12 mouse cellular contexts compared by ENCODE assay signal in the genomic region with DNA sequence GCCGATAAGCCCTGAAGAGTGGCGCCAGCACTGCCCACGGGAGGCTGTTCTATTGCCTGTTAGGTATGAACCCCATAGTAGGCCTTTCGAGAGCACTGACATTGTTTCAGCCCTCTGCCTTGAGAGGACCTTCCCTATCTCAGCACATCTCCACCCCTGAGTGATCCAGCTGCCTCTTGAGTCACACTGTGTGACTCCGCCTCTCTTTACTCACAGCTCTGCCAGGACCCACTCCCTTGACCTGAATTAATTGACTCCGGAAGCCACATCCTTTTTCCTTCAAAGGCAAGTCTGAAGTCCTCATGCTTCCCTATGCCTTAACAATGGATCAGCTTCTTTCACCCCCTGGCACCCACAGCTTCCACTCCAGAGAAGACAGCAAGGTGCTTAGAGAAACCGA. TPM values are rescaled to one million over a fixed set of nuclear protein-coding genes. Genes with fewer than 3 reads are reported as not detected.
DNase-seq lines count a peak whose midpoint lies in the region; ATAC-seq and TF ChIP-seq lines count a peak whose summit lies in the region.
"Had no signal": no experiment of that assay in that cellular context is flagged by ENCODE, and none has a peak within 500 bp of the region (broad histone marks: within the 10 kb centered on the region; RNA-seq: fewer than 3 reads in every experiment).

No protein-coding gene starts in this region.

- no peak overlapping the region for H3K4me2 ChIP-seq in liver, embryonic 11.5 days
- H3K4me2 ChIP-seq in kidney, postnatal 0 days (ENCODE audit: low read length) = no peak overlapping the region
- H3K4me2 ChIP-seq in stomach, embryonic 15.5 days = no peak overlapping the region
- H3K4me2 ChIP-seq in midbrain, embryonic 13.5 days (replicated peaks) = no peak overlapping the region
- H3K4me2 ChIP-seq: embryonic facial prominence, embryonic 15.5 days; limb, embryonic 12.5 days had no signal

- peaks cover 35% of the 10 kb centered on the region for H3K4me1 ChIP-seq in liver, adult 2 months (ENCODE audit: control insufficient read depth, insufficient read depth, low read length)
- H3K4me1 ChIP-seq in liver, embryonic 11.5 days (replicated peaks; ENCODE audit: control insufficient read depth, insufficient read depth, low read length) = peaks cover 20% of the 10 kb centered on the region
- peaks cover 26% of the 10 kb centered on the region for H3K4me1 ChIP-seq in kidney, postnatal 0 days (replicated peaks; ENCODE audit: insufficient read depth, low read length)
- H3K4me1 ChIP-seq in stomach, embryonic 15.5 days = peaks cover 16% of the 10 kb centered on the region
- H3K4me1 ChIP-seq in midbrain, embryonic 13.5 days (replicated peaks) = peaks cover 13% of the 10 kb centered on the region

- ATAC-seq in liver, embryonic 11.5 days (replicated peaks; ENCODE audit: low FRiP score) = no peak
- no peak for ATAC-seq in kidney, postnatal 0 days (replicated peaks; ENCODE audit: low FRiP score, low read depth)
- no peak for ATAC-seq in stomach, embryonic 15.5 days (ENCODE audit: insufficient read depth, low FRiP score, low read depth)
- ATAC-seq in midbrain, embryonic 13.5 days = no peak
- ATAC-seq: Patski had no signal

- H3K27ac ChIP-seq in liver, adult 2 months (replicated peaks; ENCODE audit: insufficient read depth, low read depth, low read length) = peak overlapping the region; percentile 78
- no peak overlapping the region for H3K27ac ChIP-seq in liver, embryonic 11.5 days (ENCODE audit: low read depth, low read length)
- peak overlapping the region; percentile 36; the same call in 1 of the 2 replicates for H3K27ac ChIP-seq in kidney, postnatal 0 days
- H3K27ac ChIP-seq in stomach, embryonic 15.5 days = 0 out of 2 replicates have a peak overlapping the region, but pooled peaks have one; percentile 38
- H3K27ac ChIP-seq in midbrain, embryonic 13.5 days = no peak overlapping the region
- no peak overlapping the region for H3K27ac ChIP-seq in layer of hippocampus, adult 2 months
- H3K27ac ChIP-seq: embryonic facial prominence, embryonic 15.5 days; limb, embryonic 12.5 days had no signal

- H3K27me3 ChIP-seq in liver, adult 2 months (ENCODE audit: control insufficient read depth, insufficient read depth, low read length) = no peaks in the 10 kb centered on the region
- H3K27me3 ChIP-seq in liver, embryonic 11.5 days (replicated peaks; ENCODE audit: control insufficient read depth, insufficient read depth, low read length) = no peaks in the 10 kb centered on the region
- H3K27me3 ChIP-seq in kidney, postnatal 0 days (ENCODE audit: insufficient read depth, low read length) = no peaks in the 10 kb centered on the region
- H3K27me3 ChIP-seq in stomach, embryonic 15.5 days (replicated peaks) = no peaks in the 10 kb centered on the region; the same call in 1 of the 2 replicates
- no peaks in the 10 kb centered on the region for H3K27me3 ChIP-seq in midbrain, embryonic 13.5 days
- H3K27me3 ChIP-seq: embryonic facial prominence, embryonic 15.5 days; Patski had no signal

- no peaks in the 10 kb centered on the region for H3K9me3 ChIP-seq in liver, embryonic 11.5 days (ENCODE audit: control insufficient read depth, low read length)
- no peaks in the 10 kb centered on the region for H3K9me3 ChIP-seq in kidney, postnatal 0 days (replicated peaks; ENCODE audit: low read length)
- no peaks in the 10 kb centered on the region for H3K9me3 ChIP-seq in stomach, embryonic 15.5 days
- no peaks in the 10 kb centered on the region for H3K9me3 ChIP-seq in midbrain, embryonic 13.5 days
- H3K9me3 ChIP-seq: embryonic facial prominence, embryonic 15.5 days; limb, embryonic 12.5 days had no signal

- no peak for TF ChIP-seq CTCF in liver, adult 2 months (IDR thresholded peaks at IDR 0.05; ENCODE audit: low read depth, low read length)
- no peak for TF ChIP-seq CTCF in kidney, postnatal 0 days (IDR thresholded peaks at IDR 0.05; ENCODE audit: low read depth)
- no peak for TF ChIP-seq CTCF in layer of hippocampus, adult 2 months (conservative IDR thresholded peaks at IDR 0.05)

- peak; percentile 48 for DNase-seq in liver, adult 2 months (ENCODE audit: extremely low read depth, low read depth, low spot score)
- no peak for DNase-seq in liver, embryonic 11.5 days (ENCODE audit: low spot score)
- DNase-seq in ZHBTc4 (ENCODE audit: low read depth, low spot score) = peak; percentile 85
- peak; percentile 59 for DNase-seq in kidney, postnatal 0 days (ENCODE audit: low spot score)
- no peak for DNase-seq in spleen, postnatal 14 days (ENCODE audit: low spot score in 2 of 2)
- DNase-seq in layer of hippocampus, adult 2 months (ENCODE audit: low spot score in 2 of 2) = no peak
- DNase-seq: thymus, postnatal 14 days had no signal

- H3K36me3 ChIP-seq in liver, adult 2 months (ENCODE audit: control insufficient read depth, insufficient read depth, low read length) = no peaks in the 10 kb centered on the region
- no peaks in the 10 kb centered on the region for H3K36me3 ChIP-seq in liver, embryonic 11.5 days (ENCODE audit: control insufficient read depth, insufficient read depth, low read length)
- no peaks in the 10 kb centered on the region for H3K36me3 ChIP-seq in kidney, postnatal 0 days (ENCODE audit: insufficient read depth, low read length)
- no peaks in the 10 kb centered on the region for H3K36me3 ChIP-seq in stomach, embryonic 15.5 days
- peaks cover 7% of the 10 kb centered on the region; the same call in 1 of the 2 replicates for H3K36me3 ChIP-seq in midbrain, embryonic 13.5 days
- H3K36me3 ChIP-seq: embryonic facial prominence, embryonic 15.5 days had no signal

- no peak for TF ChIP-seq POLR2A in liver, adult 2 months (IDR thresholded peaks at IDR 0.05; ENCODE audit: extremely low read depth, insufficient read depth, low read length)

- no peaks in the 10 kb centered on the region for H3K79me2 ChIP-seq in liver, adult 2 months (ENCODE audit: control insufficient read depth, insufficient read depth, low read length)

- WGBS in liver, adult 2 months = 48% methylated on average over 7 of the region's 7 CpGs
- WGBS in liver, embryonic 11.5 days = 58% methylated on average over 7 of the region's 7 CpGs
- 56% methylated on average over 7 of the region's 7 CpGs for WGBS in kidney, postnatal 0 days
- 66% methylated on average over 7 of the region's 7 CpGs for WGBS in stomach, embryonic 15.5 days
- whole genome bisulfite sequencing in midbrain, embryonic 13.5 days = 76% methylated on average over 7 of the region's 7 CpGs

- H3K4me3 ChIP-seq in liver, adult 2 months (ENCODE audit: insufficient read depth, low read depth, low read length) = no peak overlapping the region
- H3K4me3 ChIP-seq in liver, embryonic 11.5 days (ENCODE audit: low read depth, low read length) = no peak overlapping the region
- H3K4me3 ChIP-seq in kidney, postnatal 0 days (replicated peaks; ENCODE audit: low read depth, low read length) = no peak overlapping the region
- no peak overlapping the region for H3K4me3 ChIP-seq in stomach, embryonic 15.5 days (replicated peaks)
- no peak overlapping the region for H3K4me3 ChIP-seq in midbrain, embryonic 13.5 days (replicated peaks)
- no peak overlapping the region for H3K4me3 ChIP-seq in layer of hippocampus, adult 2 months
- H3K4me3 ChIP-seq: embryonic facial prominence, embryonic 15.5 days; limb, embryonic 12.5 days had no signal

- H3K9ac ChIP-seq in liver, adult 2 months (ENCODE audit: low read depth, low read length) = no peak overlapping the region
- no peak overlapping the region for H3K9ac ChIP-seq in liver, embryonic 11.5 days (ENCODE audit: low read depth, low read length)
- no peak overlapping the region for H3K9ac ChIP-seq in kidney, postnatal 0 days (ENCODE audit: low read depth, low read length)
- no peak overlapping the region for H3K9ac ChIP-seq in stomach, embryonic 15.5 days
- no peak overlapping the region for H3K9ac ChIP-seq in midbrain, embryonic 13.5 days (replicated peaks)
- H3K9ac ChIP-seq: embryonic facial prominence, embryonic 15.5 days; limb, embryonic 12.5 days had no signal

RNA-seq across cellular contexts. Expression of a gene that starts 4.6 kb away (rescaled TPM):
- total RNA-seq in liver, adult 2 months (2014; rRNA removed) = 1.0 and 1.1 TPM in 2 replicates
- polyA plus RNA-seq in liver, adult 2 months (2012; rRNA removed) = 4.1 and 4.7 TPM in 2 replicates
- 3.5 and 3.9 TPM in 2 replicates for polyA plus RNA-seq in liver, embryonic 11.5 days (2014; fragmentation: Nextera tagmentation; extraction: Ambion mirVana)
- polyA plus RNA-seq in kidney, postnatal 0 days (2015; fragmentation: Nextera tagmentation; extraction: Ambion mirVana) = 5.5 and 5.7 TPM in 2 replicates
- 3.9 and 4.5 TPM in 2 replicates for polyA plus RNA-seq in stomach, embryonic 15.5 days (2015; fragmentation: Nextera tagmentation; extraction: Ambion mirVana)
- 8.4 and 9.1 TPM in 2 replicates for polyA plus RNA-seq in midbrain, embryonic 13.5 days (2015; fragmentation: Nextera tagmentation; extraction: Ambion mirVana)
- 10 to 100 TPM; 31.3 to 32.8 TPM for total RNA-seq in layer of hippocampus, adult 2 months (2021)

RNA-seq across cellular contexts. Expression of a gene that starts 55.5 kb away (rescaled TPM):
- 4.5 and 5.1 TPM in 2 replicates for total RNA-seq in liver, adult 2 months (2014; rRNA removed)
- 2.7 and 3.4 TPM in 2 replicates for polyA plus RNA-seq in liver, adult 2 months (2012; rRNA removed)
- polyA plus RNA-seq in liver, embryonic 11.5 days (2014; fragmentation: Nextera tagmentation; extraction: Ambion mirVana) = 57.7 and 63.0 TPM in 2 replicates
- polyA plus RNA-seq in kidney, postnatal 0 days (2015; fragmentation: Nextera tagmentation; extraction: Ambion mirVana) = 27.1 and 31.6 TPM in 2 replicates
- 43.9 and 45.3 TPM in 2 replicates for polyA plus RNA-seq in stomach, embryonic 15.5 days (2015; fragmentation: Nextera tagmentation; extraction: Ambion mirVana)
- 55.2 and 56.4 TPM in 2 replicates for polyA plus RNA-seq in midbrain, embryonic 13.5 days (2015; fragmentation: Nextera tagmentation; extraction: Ambion mirVana)
- 10 to 100 TPM; 31.2 to 31.3 TPM for total RNA-seq in layer of hippocampus, adult 2 months (2021)

Comparison
In these comparisons a context has a peak if more than half of its experiments do, and no peak if none do; other contexts are left out.
1. DNase-seq: peak in liver, adult 2 months (single experiment), ZHBTc4 (single experiment) and kidney, postnatal 0 days (single experiment); none in liver, embryonic 11.5 days (single experiment), spleen, postnatal 14 days (0 of 2) and layer of hippocampus, adult 2 months (0 of 2).
2. H3K27ac ChIP-seq: peak in liver, adult 2 months (single experiment), kidney, postnatal 0 days (single experiment) and stomach, embryonic 15.5 days (single experiment); none in liver, embryonic 11.5 days (single experiment), midbrain, embryonic 13.5 days (single experiment) and layer of hippocampus, adult 2 months (single experiment).